Mouse (Mus musculus): ENCODE data around the gene Btbd1.

GRCm38 (mm10) chr7:81873807-81874206 lies 44.6 kb upstream of the Btbd1 start:
- TF ChIP-seq TAL1 (IDR thresholded peaks at IDR 0.05; ENCODE audit: low read length) (no peak), GATA1 (IDR thresholded peaks at IDR 0.05; ENCODE audit: low read length) (no peak)
